Mouse (Mus musculus) megakaryocyte, embryonic 14.5 days (primary cell): ENCODE data around the gene Nucb1.

Experiments
- FLI1 ChIP-seq: IDR thresholded peaks from 2 replicates; pipeline ENCODE4 v1.6.1; 2012; ENCODE audit warnings: low read length, inconsistent platforms, mixed read lengths
- GATA1 ChIP-seq: IDR thresholded peaks from 3 replicates; pipeline ENCODE4 v1.6.1; 2012; ENCODE audit warnings: mixed read lengths, low read length, inconsistent platforms, borderline replicate concordance

DNA sequence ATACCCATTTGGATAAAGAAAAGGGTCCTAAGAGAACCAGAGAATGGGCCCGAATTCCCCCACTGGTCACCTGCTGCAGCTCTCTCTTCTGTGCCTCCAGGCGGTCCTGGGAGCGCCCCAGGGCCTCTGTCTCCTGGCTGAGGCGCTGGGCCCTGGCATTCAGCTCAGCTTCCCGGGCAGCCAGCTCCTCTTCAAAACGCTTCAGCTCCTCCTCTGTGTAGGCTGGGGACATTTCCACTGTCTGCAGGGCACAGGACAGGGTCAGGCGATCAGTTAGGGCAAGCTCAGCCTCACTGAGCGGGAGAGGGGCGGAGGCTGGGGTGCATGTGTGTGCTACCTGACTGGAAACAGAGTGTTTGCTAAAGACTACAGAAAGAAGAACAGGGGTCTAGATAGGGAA, 15.7 kb downstream of the Nucb1 start:
- TF ChIP-seq GATA1: no peak
- no peak for TF ChIP-seq FLI1
